Mouse (Mus musculus) thymus, postnatal 14 days (tissue): ENCODE measurements around the gene Acvr1b.

Source experiments
- DNase-seq: peaks from one replicate; pipeline ENCODE4 v3.0.0; 2021

The Acvr1b gene

GRCm38 (mm10) chr15:101200777-101201295 lies 27.0 kb downstream of the Acvr1b start:
- DNase-seq: no peak

GRCm38 (mm10) chr15:101201414-101201813 lies 27.5 kb downstream of the Acvr1b start:
- no peak for DNase-seq

- no peak for DNase-seq
These were observed 29.8 kb downstream of the Acvr1b start for GRCm38 (mm10) chr15:101203673-101204072.

GRCm38 (mm10) chr15:101204781-101205180 lies 30.9 kb downstream of the Acvr1b start:
- DNase-seq: no peak

- DNase-seq: peak; percentile 83
These were observed 36.4 kb downstream of the Acvr1b start for GRCm38 (mm10) chr15:101210228-101210627.

GRCm38 (mm10) chr15:101210998-101211613 lies 37.2 kb downstream of the Acvr1b start:
- DNase-seq: no peak

- DNase-seq: no peak
These were observed 38.6 kb downstream of the Acvr1b start for GRCm38 (mm10) chr15:101212435-101212834.

- DNase-seq: no peak
These were observed 41.3 kb downstream of the Acvr1b start for GRCm38 (mm10) chr15:101215136-101215535.

GRCm38 (mm10) chr15:101216036-101216435 lies 42.2 kb downstream of the Acvr1b start:
- DNase-seq: no peak

GRCm38 (mm10) chr15:101220905-101221297 lies 47.0 kb downstream of the Acvr1b start:
- DNase-seq: no peak

- peak; percentile 83 for DNase-seq
These were observed 47.6 kb downstream of the Acvr1b start for GRCm38 (mm10) chr15:101221298-101222104.

- DNase-seq: no peak
These were observed 49.1 kb downstream of the Acvr1b start for GRCm38 (mm10) chr15:101222897-101223482.

- DNase-seq: no peak
These were observed 49.7 kb downstream of the Acvr1b start for GRCm38 (mm10) chr15:101223596-101223995.

GRCm38 (mm10) chr15:101224006-101224906 lies 50.4 kb downstream of the Acvr1b start, which contains the start of gene Grasp:
Gene Grasp (plus strand): TSS chr15:101224188.
- peak; percentile 86 for DNase-seq

- DNase-seq: no peak
These were observed 51.1 kb downstream of the Acvr1b start for GRCm38 (mm10) chr15:101224977-101225376.

GRCm38 (mm10) chr15:101227971-101228370 lies 54.1 kb downstream of the Acvr1b start:
- DNase-seq: peak; percentile 14

- DNase-seq: no peak
These were observed 55.2 kb downstream of the Acvr1b start for GRCm38 (mm10) chr15:101228866-101229590.

- no peak for DNase-seq
These were observed 56.6 kb downstream of the Acvr1b start for GRCm38 (mm10) chr15:101230503-101230902.

GRCm38 (mm10) chr15:101230995-101231647 lies 57.3 kb downstream of the Acvr1b start:
- peak; percentile 41 for DNase-seq

- DNase-seq: no peak
These were observed 57.8 kb downstream of the Acvr1b start for GRCm38 (mm10) chr15:101231648-101232180.

- peak; percentile 42 for DNase-seq
These were observed 58.7 kb downstream of the Acvr1b start for GRCm38 (mm10) chr15:101232607-101233006.
